Mouse (Mus musculus): ENCODE results near the gene Gcc2.
"Not testable (repeated sequence)": the region's sequence is repeated elsewhere in the genome, so short reads cannot be mapped to it uniquely, and the experiment has no call there.

The Gcc2 gene

DNA sequence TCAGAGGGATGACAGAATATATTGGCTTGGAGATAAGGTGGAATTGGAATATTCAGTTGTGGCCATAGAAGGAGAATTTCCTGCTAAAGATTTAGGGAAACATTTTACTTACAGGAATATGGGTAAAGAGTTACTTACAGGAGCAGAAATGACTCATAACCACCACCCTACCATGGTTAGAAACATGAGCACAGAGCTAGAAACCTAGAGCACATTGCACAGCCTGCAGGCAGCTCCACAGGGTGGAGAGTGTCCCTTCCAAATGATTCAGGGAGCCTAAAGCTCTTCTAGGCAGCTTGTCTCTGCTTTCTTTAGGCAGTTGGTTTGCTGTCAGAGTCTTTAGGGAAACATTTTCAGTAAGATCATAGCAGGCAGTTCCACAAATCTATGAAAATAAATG is 76.4 kb downstream of the Gcc2 start:
- H3K9me3 ChIP-seq (ENCODE audit: low read length): no peaks in the 10 kb centered on the region
- H3K36me3 ChIP-seq (ENCODE audit: insufficient read depth, low read length): peaks cover 8% of the 10 kb centered on the region
- TF ChIP-seq NANOG (IDR thresholded peaks at IDR 0.05; ENCODE audit: borderline replicate concordance, low read length) (no peak), POU5F1 (IDR thresholded peaks at IDR 0.05; ENCODE audit: borderline replicate concordance, low read length) (no peak), CTCF (conservative IDR thresholded peaks at IDR 0.05; ENCODE audit: low read length) (no peak)
- no peaks in the 10 kb centered on the region for H3K27me3 ChIP-seq (ENCODE audit: insufficient read depth, low read length)
- H3K4me1 ChIP-seq (replicated peaks; ENCODE audit: low read depth, low read length): peaks cover 22% of the 10 kb centered on the region
- H3K4me3 ChIP-seq (replicated peaks; ENCODE audit: low read length): no peak overlapping the region

DNA sequence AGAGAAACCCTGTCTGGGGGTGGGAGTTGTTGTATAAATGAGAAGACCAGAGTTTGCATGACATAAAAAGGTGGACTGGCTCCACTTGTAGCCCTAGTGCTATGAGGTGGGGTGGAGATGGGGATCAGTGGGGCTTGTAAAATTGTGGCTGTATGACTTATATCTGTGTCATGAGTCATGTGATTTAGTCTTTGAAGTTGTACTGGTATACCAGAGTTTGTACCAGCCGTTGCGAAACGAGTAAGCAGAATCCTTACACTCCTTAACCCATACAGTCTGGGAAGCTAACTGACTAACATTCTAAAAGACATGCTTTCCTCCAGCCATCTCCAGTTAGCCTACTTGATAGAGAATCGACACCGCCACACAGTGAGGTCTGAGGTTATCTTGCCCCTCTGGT is 78.1 kb downstream of the Gcc2 start:
- H3K27me3 ChIP-seq (ENCODE audit: insufficient read depth, low read length): no peaks in the 10 kb centered on the region
- peaks cover 14% of the 10 kb centered on the region for H3K36me3 ChIP-seq (ENCODE audit: insufficient read depth, low read length)
- no peak overlapping the region for H3K4me3 ChIP-seq (replicated peaks; ENCODE audit: low read length)
- H3K9me3 ChIP-seq (ENCODE audit: low read length): no peaks in the 10 kb centered on the region
- H3K4me1 ChIP-seq (replicated peaks; ENCODE audit: low read depth, low read length): peaks cover 9% of the 10 kb centered on the region; the same call in 1 of the 2 replicates
- TF ChIP-seq POU5F1 (IDR thresholded peaks at IDR 0.05; ENCODE audit: borderline replicate concordance, low read length) (no peak), NANOG (IDR thresholded peaks at IDR 0.05; ENCODE audit: borderline replicate concordance, low read length) (no peak), CTCF (conservative IDR thresholded peaks at IDR 0.05; ENCODE audit: low read length) (no peak)

DNA sequence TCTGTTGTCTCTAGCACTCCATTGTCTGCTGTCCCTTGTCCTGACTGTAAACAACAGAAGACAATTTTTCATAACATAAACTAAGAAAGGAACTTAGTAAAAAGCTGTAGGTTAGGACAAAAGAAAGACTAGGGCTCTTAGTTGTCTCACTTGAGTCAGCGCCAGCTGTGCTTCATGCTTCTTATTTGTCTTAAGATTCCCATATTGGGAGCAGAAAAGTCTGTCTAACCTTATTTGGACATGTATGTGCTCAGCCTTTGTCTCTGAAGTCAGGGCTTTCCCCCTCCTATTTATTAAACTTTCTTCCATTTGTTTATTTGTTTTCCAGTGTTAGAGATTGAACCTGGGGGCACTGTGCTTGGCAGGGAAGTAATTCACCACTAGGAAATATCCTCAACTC is 80.9 kb downstream of the Gcc2 start:
- no peaks in the 10 kb centered on the region for H3K9me3 ChIP-seq (ENCODE audit: low read length)
- H3K36me3 ChIP-seq (ENCODE audit: insufficient read depth, low read length): peaks cover 11% of the 10 kb centered on the region; the same call in 1 of the 2 replicates
- TF ChIP-seq POU5F1 (IDR thresholded peaks at IDR 0.05; ENCODE audit: borderline replicate concordance, low read length) (no peak), CTCF (conservative IDR thresholded peaks at IDR 0.05; ENCODE audit: low read length) (no peak), NANOG (IDR thresholded peaks at IDR 0.05; ENCODE audit: borderline replicate concordance, low read length) (no peak)
- H3K4me1 ChIP-seq (replicated peaks; ENCODE audit: low read depth, low read length): peaks cover 1% of the 10 kb centered on the region; the same call in 1 of the 2 replicates
- H3K27me3 ChIP-seq (ENCODE audit: insufficient read depth, low read length): no peaks in the 10 kb centered on the region
- no peak overlapping the region for H3K4me3 ChIP-seq (replicated peaks; ENCODE audit: low read length)

DNA sequence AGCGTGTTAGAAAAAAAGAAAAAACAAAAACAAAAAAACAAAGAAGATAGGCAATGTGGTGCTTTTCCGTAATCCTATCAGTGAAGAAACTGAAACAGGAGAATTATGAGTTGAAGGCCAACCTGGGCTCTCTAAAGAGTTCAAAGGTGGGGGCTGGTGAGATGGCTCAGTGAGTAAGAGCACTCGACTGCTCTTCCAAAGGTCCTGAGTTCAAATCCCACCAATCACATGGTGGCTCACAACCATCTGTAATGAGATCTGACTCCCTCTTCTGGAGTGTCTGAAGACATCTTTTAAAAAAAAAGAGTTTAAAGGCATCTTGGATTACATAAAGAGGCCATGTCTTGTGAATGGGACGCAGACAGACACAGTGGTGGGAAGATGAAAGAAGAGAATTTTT is 81.8 kb downstream of the Gcc2 start:
- H3K27me3 ChIP-seq (ENCODE audit: insufficient read depth, low read length); H3K9me3 ChIP-seq (ENCODE audit: low read length); H3K4me3 ChIP-seq (replicated peaks; ENCODE audit: low read length): not testable (repeated sequence)
- Histone ChIP-seq H3K4me1 (replicated peaks; ENCODE audit: low read depth, low read length) (peaks cover 10% of the 10 kb centered on the region; the same call in 1 of the 2 replicates), H3K36me3 (ENCODE audit: insufficient read depth, low read length) (peaks cover 15% of the 10 kb centered on the region)

DNA sequence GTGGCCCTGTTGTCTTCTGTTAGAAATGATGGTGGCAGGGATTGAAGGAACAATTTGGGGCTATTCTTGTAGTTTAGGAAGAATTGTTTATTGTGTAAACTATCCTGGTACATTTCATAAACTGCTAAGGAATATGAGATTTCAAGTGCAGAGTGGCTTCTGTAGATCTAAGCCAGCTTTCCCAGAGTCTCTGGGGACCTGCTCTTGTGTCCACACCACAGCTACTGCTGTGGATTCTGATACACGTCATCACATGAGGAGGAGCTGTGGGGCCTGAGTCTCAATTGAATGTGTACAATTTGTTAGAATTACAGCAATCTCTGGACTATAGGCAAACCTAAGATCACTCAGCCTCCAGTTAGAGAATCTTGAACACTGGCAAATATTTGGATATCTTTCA is 83.3 kb downstream of the Gcc2 start:
- Histone ChIP-seq H3K36me3 (ENCODE audit: insufficient read depth, low read length) (peaks cover 15% of the 10 kb centered on the region), H3K4me1 (replicated peaks; ENCODE audit: low read depth, low read length) (peaks cover 25% of the 10 kb centered on the region), H3K27me3 (ENCODE audit: insufficient read depth, low read length) (no peaks in the 10 kb centered on the region), H3K9me3 (ENCODE audit: low read length) (no peaks in the 10 kb centered on the region), H3K4me3 (replicated peaks; ENCODE audit: low read length) (no peak overlapping the region)
- TF ChIP-seq POU5F1 (IDR thresholded peaks at IDR 0.05; ENCODE audit: borderline replicate concordance, low read length) (no peak), NANOG (IDR thresholded peaks at IDR 0.05; ENCODE audit: borderline replicate concordance, low read length) (no peak), CTCF (conservative IDR thresholded peaks at IDR 0.05; ENCODE audit: low read length) (no peak)

DNA sequence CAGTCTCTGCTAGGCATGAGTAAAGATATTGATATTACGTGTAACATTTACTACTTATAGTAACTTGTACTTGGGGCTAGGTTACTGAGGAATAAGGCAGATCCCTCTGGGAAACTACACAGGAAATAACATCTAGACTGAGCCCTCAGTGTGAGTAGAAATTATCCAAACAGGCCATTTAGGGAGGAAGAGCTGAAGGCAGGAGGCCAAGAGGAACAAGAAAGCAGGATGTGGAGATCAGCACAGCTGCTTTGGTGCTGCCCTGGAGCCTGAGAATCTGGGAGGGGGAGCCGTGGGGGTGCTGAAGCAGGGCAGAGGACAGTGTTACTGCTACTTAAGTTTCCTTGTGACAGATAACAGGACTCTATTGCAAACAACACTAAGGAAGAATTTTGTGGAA is 86.4 kb downstream of the Gcc2 start:
- peaks cover 38% of the 10 kb centered on the region for H3K4me1 ChIP-seq (replicated peaks; ENCODE audit: low read depth, low read length)
- no peaks in the 10 kb centered on the region for H3K9me3 ChIP-seq (ENCODE audit: low read length)
- H3K27me3 ChIP-seq (ENCODE audit: insufficient read depth, low read length): no peaks in the 10 kb centered on the region
- TF ChIP-seq NANOG (IDR thresholded peaks at IDR 0.05; ENCODE audit: borderline replicate concordance, low read length): no peak
- TF ChIP-seq POU5F1 (IDR thresholded peaks at IDR 0.05; ENCODE audit: borderline replicate concordance, low read length): no peak
- no peak for TF ChIP-seq CTCF (conservative IDR thresholded peaks at IDR 0.05; ENCODE audit: low read length)
- peaks cover 15% of the 10 kb centered on the region for H3K36me3 ChIP-seq (ENCODE audit: insufficient read depth, low read length)
- no peak overlapping the region for H3K4me3 ChIP-seq (replicated peaks; ENCODE audit: low read length)

DNA sequence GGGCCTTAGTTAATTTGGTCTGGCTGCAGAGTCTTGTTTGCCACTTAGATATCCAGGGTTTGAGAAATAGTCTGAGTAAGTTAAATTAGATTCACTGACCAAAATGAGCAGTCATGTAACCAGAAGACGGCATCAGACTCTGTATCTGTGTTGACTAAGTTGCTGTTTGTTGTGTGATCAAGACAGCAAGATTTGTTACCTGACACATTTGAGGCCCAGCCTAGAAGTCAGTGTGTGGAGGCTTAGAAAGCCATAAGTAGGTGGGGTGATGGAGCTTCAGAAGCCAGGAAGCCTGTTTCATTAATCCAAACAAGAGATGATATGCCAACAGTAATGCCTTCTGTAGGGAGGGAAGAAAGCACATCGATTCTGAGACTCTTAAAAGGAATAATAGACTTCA is 86.9 kb downstream of the Gcc2 start:
- no peak for TF ChIP-seq CTCF (conservative IDR thresholded peaks at IDR 0.05; ENCODE audit: low read length)
- TF ChIP-seq NANOG (IDR thresholded peaks at IDR 0.05; ENCODE audit: borderline replicate concordance, low read length): no peak
- TF ChIP-seq POU5F1 (IDR thresholded peaks at IDR 0.05; ENCODE audit: borderline replicate concordance, low read length): no peak
- Histone ChIP-seq H3K27me3 (ENCODE audit: insufficient read depth, low read length) (no peaks in the 10 kb centered on the region), H3K4me1 (replicated peaks; ENCODE audit: low read depth, low read length) (peaks cover 41% of the 10 kb centered on the region), H3K9me3 (ENCODE audit: low read length) (no peaks in the 10 kb centered on the region), H3K4me3 (replicated peaks; ENCODE audit: low read length) (no peak overlapping the region), H3K36me3 (ENCODE audit: insufficient read depth, low read length) (peaks cover 15% of the 10 kb centered on the region)

DNA sequence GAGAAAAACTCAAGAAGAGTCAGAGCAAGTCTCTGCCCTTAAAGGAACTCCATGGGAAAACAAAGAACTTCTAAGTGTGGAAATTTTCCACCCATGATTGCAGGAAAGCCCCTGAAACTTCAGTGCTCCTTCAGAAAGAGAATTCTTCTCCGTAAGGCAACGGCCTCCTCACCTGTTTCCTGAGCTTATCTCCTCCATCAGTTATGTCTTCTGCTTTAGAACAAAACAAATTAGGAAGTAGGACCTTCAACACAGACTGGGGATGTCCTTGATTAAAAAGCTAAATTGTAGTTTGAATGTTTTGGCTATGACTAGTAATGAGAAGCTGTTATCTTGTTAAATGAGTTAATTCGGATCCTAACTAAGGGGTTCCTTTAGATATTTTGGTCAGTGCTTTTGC is 88.3 kb downstream of the Gcc2 start:
- Histone ChIP-seq H3K4me3 (replicated peaks; ENCODE audit: low read length) (no peak overlapping the region), H3K9me3 (ENCODE audit: low read length) (no peaks in the 10 kb centered on the region), H3K36me3 (ENCODE audit: insufficient read depth, low read length) (peaks cover 9% of the 10 kb centered on the region; the same call in 1 of the 2 replicates), H3K4me1 (replicated peaks; ENCODE audit: low read depth, low read length) (peaks cover 42% of the 10 kb centered on the region), H3K27me3 (ENCODE audit: insufficient read depth, low read length) (no peaks in the 10 kb centered on the region)
- no peak for TF ChIP-seq NANOG (IDR thresholded peaks at IDR 0.05; ENCODE audit: borderline replicate concordance, low read length)
- TF ChIP-seq POU5F1 (IDR thresholded peaks at IDR 0.05; ENCODE audit: borderline replicate concordance, low read length): no peak

DNA sequence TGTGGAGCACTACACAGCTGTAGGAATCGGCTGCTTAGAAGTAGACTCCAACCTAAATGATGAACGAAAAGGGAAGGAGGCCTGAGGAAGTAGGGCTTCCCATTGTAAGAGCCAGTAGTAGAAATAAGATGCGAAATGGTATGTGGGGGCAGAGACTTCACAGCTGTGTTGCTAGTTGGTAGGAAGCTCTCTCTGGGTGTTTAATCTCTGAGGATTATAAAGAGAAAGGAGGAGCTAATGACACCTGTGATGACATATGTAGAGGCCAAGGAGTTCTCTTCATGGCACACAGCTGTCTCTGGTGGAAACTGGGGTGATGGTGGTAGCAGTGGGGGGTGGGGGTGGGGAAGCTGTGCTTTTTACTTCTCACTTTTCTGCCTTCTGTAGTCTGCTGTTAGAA is 95.3 kb downstream of the Gcc2 start:
- H3K9me3 ChIP-seq (ENCODE audit: low read length): no peaks in the 10 kb centered on the region
- TF ChIP-seq POU5F1 (IDR thresholded peaks at IDR 0.05; ENCODE audit: borderline replicate concordance, low read length) (no peak), NANOG (IDR thresholded peaks at IDR 0.05; ENCODE audit: borderline replicate concordance, low read length) (no peak), CTCF (conservative IDR thresholded peaks at IDR 0.05; ENCODE audit: low read length) (no peak)
- no peak overlapping the region for H3K4me3 ChIP-seq (replicated peaks; ENCODE audit: low read length)
- H3K27me3 ChIP-seq (ENCODE audit: insufficient read depth, low read length): no peaks in the 10 kb centered on the region
- 0 out of 2 replicates have a peak, but pooled peaks cover 10% of the 10 kb centered on the region for H3K36me3 ChIP-seq (ENCODE audit: insufficient read depth, low read length)
- peaks cover 50% of the 10 kb centered on the region for H3K4me1 ChIP-seq (replicated peaks; ENCODE audit: low read depth, low read length)
